Mouse (Mus musculus): ENCODE results near the gene Bud23. TPM values are rescaled to one million over a fixed set of nuclear protein-coding genes. Genes with fewer than 3 reads are reported as not detected.

Bud23 gene
- total and polyA plus RNA-seq, 2 experiments = 32.7 to 51.7 TPM

DNA sequence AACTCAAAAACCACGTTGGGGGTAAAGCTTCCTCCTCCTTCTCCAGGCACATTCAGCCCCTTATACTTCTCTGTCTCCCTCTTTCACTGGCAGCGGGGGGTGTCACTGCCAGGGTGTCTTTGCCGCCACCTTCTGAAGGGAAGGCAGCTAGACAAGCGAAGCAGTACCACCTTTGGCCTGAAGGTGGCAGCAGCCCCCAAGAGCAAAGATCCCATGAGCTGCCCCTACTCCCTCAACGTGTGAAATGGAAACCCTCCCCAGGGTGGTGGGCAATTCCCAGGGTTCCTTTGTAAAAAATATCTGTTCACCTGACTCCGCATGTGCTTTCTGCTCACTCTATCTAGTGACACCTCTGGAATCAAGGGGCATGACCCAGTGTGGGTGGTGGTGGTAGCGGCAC is 49.3 kb downstream of the Bud23 start:
- no peak overlapping the region for H3K4me3 ChIP-seq (ENCODE audit: insufficient read depth, low read depth, low read length)
- H3K27me3 ChIP-seq (ENCODE audit: control insufficient read depth, insufficient read depth, low read length) = no peaks in the 10 kb centered on the region
- peak; percentile 98 for TF ChIP-seq CTCF (IDR thresholded peaks at IDR 0.05; ENCODE audit: low read depth, low read length)
- no peak for TF ChIP-seq POLR2A (IDR thresholded peaks at IDR 0.05; ENCODE audit: extremely low read depth, insufficient read depth, low read length)
- peaks cover 13% of the 10 kb centered on the region for H3K4me1 ChIP-seq (ENCODE audit: control insufficient read depth, insufficient read depth, low read length)
- peak; percentile 60 for DNase-seq (ENCODE audit: extremely low read depth, low read depth, low spot score)
- H3K36me3 ChIP-seq (ENCODE audit: control insufficient read depth, insufficient read depth, low read length) = no peaks in the 10 kb centered on the region
- H3K79me2 ChIP-seq (ENCODE audit: control insufficient read depth, insufficient read depth, low read length) = peaks cover 8% of the 10 kb centered on the region; the same call in 1 of the 2 replicates
- WGBS = 8% methylated on average over 7 of the region's 7 CpGs
- peak overlapping the region; percentile 35; the same call in 1 of the 2 replicates for H3K27ac ChIP-seq (replicated peaks; ENCODE audit: insufficient read depth, low read depth, low read length)
- H3K9ac ChIP-seq (ENCODE audit: low read depth, low read length) = no peak overlapping the region

DNA sequence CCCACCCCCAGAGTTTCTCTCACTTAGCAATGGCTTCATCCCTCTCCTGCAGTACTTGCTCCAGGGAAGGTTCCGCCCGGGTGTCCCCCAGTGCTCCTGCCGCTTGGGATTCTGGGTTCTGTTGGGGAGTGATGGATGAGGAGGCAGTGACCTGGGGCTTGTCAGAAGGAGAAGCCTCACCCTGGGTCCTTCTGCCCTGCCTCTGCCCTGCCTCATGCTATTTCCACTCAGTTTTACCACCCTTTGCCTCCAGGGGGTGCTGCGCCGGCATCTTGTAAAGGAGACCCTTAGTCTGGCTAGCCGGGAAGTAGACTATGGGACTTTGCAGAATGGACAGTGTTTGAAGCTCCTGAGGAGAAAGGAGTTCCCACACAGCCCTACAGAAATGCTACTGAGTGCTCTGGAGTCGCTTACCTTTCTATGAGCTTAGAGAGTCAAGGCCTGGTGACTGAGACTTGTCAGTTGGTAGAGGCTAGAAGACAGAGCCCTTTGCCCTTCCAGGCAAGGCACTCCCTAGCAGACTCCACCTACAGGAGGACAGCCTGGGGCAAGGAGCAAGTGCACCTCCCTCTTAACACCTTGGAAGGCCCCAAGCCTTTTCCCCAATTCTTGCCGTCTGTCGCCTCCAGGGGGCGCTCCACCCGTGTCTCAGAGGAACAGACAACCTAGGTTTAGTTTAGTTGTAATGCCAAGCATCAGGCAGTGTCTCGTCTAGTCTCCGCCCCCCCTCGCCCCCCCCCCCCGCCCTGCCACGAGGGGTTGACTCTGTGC is 51.9 kb downstream of the Bud23 start:
- H3K4me3 ChIP-seq (ENCODE audit: insufficient read depth, low read depth, low read length) = no peak overlapping the region

DNA sequence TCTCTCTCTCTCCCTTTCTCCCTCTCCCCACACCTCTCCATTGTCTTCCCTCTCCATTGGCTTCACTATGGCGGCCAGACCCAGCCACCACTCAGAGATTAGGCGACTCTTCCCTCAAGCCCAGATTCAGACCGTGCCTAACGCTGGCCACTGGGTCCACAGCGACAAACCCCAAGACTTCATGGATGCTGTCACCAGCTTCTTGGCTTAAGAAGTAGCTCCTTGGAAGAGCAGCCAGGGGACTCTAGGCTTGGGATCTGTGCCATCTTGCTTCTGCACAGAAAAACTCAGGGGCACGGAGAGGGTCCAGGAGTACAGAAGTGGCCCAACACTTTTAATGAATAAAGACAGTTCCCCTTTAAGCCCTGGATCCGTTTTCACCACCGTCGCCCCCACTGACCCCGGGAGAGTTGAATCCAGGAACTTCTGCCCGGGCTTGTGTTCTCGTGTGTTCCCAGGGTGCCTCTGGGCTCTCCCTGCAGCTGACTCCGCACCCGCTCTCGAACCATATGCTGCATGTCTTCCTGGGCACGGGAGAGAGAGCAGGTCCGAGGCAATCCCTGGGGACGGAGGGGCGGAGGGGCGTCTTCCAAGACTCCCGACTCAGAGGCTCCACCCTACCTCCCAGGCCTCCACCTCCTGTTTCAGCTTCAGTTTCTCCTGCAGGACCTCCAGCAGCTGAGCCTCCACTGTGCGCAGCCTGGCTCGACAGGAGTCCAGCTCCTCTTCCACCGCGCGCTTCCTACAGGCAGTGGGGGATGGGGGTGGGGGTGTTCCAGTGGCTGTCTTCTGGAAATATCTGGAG is 52.7 kb downstream of the Bud23 start:
- peak overlapping the region; percentile 13; the same call in 1 of the 2 replicates for H3K27ac ChIP-seq (replicated peaks; ENCODE audit: insufficient read depth, low read depth, low read length)
- peaks cover 8% of the 10 kb centered on the region; the same call in 1 of the 2 replicates for H3K79me2 ChIP-seq (ENCODE audit: control insufficient read depth, insufficient read depth, low read length)
- WGBS = 76% methylated on average over 26 of the region's 26 CpGs
- no peaks in the 10 kb centered on the region for H3K36me3 ChIP-seq (ENCODE audit: control insufficient read depth, insufficient read depth, low read length)
- no peaks in the 10 kb centered on the region for H3K27me3 ChIP-seq (ENCODE audit: control insufficient read depth, insufficient read depth, low read length)
- H3K9ac ChIP-seq (ENCODE audit: low read depth, low read length) = peak overlapping the region; percentile 12; the same call in 1 of the 2 replicates
- peak overlapping the region; percentile 43; the same call in 1 of the 2 replicates for H3K4me3 ChIP-seq (ENCODE audit: insufficient read depth, low read depth, low read length)
- TF ChIP-seq POLR2A (IDR thresholded peaks at IDR 0.05; ENCODE audit: extremely low read depth, insufficient read depth, low read length) (no peak), CTCF (IDR thresholded peaks at IDR 0.05; ENCODE audit: low read depth, low read length) (no peak)
- peaks cover 19% of the 10 kb centered on the region for H3K4me1 ChIP-seq (ENCODE audit: control insufficient read depth, insufficient read depth, low read length)
- no peak for DNase-seq (ENCODE audit: extremely low read depth, low read depth, low spot score)

More for the DNA sequence above, 51.9 kb downstream of the Bud23 start:
- no peak overlapping the region for H3K27ac ChIP-seq (replicated peaks; ENCODE audit: insufficient read depth, low read depth, low read length)
- no peaks in the 10 kb centered on the region for H3K27me3 ChIP-seq (ENCODE audit: control insufficient read depth, insufficient read depth, low read length)
- WGBS = 27% methylated on average over 16 of the region's 16 CpGs
- peaks cover 19% of the 10 kb centered on the region for H3K4me1 ChIP-seq (ENCODE audit: control insufficient read depth, insufficient read depth, low read length)
- no peak for TF ChIP-seq POLR2A (IDR thresholded peaks at IDR 0.05; ENCODE audit: extremely low read depth, insufficient read depth, low read length)
- peak; percentile 91 for TF ChIP-seq CTCF (IDR thresholded peaks at IDR 0.05; ENCODE audit: low read depth, low read length)
- peak; percentile 48 for DNase-seq (ENCODE audit: extremely low read depth, low read depth, low spot score)
- H3K36me3 ChIP-seq (ENCODE audit: control insufficient read depth, insufficient read depth, low read length) = no peaks in the 10 kb centered on the region
- H3K79me2 ChIP-seq (ENCODE audit: control insufficient read depth, insufficient read depth, low read length) = peaks cover 8% of the 10 kb centered on the region; the same call in 1 of the 2 replicates
- H3K9ac ChIP-seq (ENCODE audit: low read depth, low read length) = no peak overlapping the region

DNA sequence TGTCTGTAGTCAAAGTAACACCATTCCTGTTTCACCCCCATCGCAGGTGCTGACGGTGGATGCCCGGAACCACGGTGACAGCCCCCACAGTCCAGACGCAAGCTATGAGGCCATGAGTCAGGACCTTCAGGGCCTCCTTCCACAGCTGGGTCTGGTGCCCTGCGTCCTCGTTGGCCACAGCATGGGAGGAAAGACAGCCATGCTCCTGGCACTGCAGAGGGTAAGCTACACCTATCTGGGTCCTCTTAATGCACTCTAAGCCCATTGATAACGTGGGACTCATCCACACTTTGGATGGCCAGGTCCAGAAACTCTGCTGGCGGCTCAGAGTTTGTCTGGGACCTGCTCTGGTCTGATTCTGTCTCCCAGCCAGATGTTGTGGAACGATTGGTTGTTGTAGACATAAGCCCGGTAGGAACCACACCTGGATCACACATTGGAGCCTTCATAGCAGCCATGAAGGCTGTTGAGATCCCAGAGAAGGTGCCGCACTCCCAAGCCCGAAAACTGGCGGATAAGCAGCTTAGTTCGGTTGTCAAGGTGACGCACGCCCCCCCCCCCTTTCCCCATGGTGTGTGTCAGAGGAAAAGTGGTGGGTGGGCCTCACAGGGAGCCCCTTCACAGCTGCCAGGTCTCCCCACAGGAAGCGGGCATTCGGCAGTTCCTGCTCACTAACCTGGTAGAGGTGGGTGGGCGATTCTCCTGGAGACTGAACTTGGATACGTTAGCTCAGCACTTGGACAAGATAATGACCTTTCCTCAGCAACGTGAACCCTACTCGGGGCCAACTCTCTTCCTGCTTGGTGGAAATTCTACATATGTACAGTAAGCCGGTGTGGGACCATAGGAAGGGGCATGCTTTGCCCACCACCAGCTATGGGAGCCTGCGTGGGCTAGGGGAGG is 53.7 kb downstream of the Bud23 start:
- H3K9ac ChIP-seq (ENCODE audit: low read depth, low read length) = no peak overlapping the region
- peaks cover 8% of the 10 kb centered on the region; the same call in 1 of the 2 replicates for H3K79me2 ChIP-seq (ENCODE audit: control insufficient read depth, insufficient read depth, low read length)
- no peak for TF ChIP-seq CTCF (IDR thresholded peaks at IDR 0.05; ENCODE audit: low read depth, low read length)
- no peak for TF ChIP-seq POLR2A (IDR thresholded peaks at IDR 0.05; ENCODE audit: extremely low read depth, insufficient read depth, low read length)
- 89% methylated on average over 25 of the region's 25 CpGs for WGBS
- H3K36me3 ChIP-seq (ENCODE audit: control insufficient read depth, insufficient read depth, low read length) = no peaks in the 10 kb centered on the region
- no peak overlapping the region for H3K4me3 ChIP-seq (ENCODE audit: insufficient read depth, low read depth, low read length)
- peaks cover 19% of the 10 kb centered on the region for H3K4me1 ChIP-seq (ENCODE audit: control insufficient read depth, insufficient read depth, low read length)
- DNase-seq (ENCODE audit: extremely low read depth, low read depth, low spot score) = no peak
- no peak overlapping the region for H3K27ac ChIP-seq (replicated peaks; ENCODE audit: insufficient read depth, low read depth, low read length)
- H3K27me3 ChIP-seq (ENCODE audit: control insufficient read depth, insufficient read depth, low read length) = no peaks in the 10 kb centered on the region

DNA sequence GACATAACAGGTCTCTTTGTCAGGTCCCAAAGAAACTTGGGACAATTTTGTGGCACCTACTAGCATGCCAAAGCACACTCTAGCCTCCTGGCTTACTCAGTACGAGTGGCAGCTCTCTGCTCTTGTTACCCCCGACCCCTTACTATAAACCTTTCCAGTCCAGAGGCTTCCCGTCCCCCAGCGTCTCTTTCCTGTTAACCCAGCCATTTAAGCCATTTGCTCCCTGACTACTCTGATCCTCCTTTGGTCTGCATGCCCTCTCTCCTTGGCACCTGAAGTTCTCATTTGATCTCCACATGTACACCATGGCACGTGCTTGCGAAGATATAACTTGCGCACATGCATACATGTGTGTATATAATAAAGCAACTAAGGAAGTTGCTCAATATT is 54.4 kb downstream of the Bud23 start:
- 42% methylated on average over 7 of the region's 7 CpGs for WGBS

More for the DNA sequence above, 54.4 kb downstream of the Bud23 start:
- Histone ChIP-seq H3K36me3 (ENCODE audit: control insufficient read depth, insufficient read depth, low read length) (no peaks in the 10 kb centered on the region), H3K9ac (ENCODE audit: low read depth, low read length) (peak overlapping the region; percentile 13), H3K27me3 (ENCODE audit: control insufficient read depth, insufficient read depth, low read length) (no peaks in the 10 kb centered on the region), H3K79me2 (ENCODE audit: control insufficient read depth, insufficient read depth, low read length) (peaks cover 8% of the 10 kb centered on the region; the same call in 1 of the 2 replicates), H3K27ac (replicated peaks; ENCODE audit: insufficient read depth, low read depth, low read length) (peak overlapping the region; percentile 74), H3K4me1 (ENCODE audit: control insufficient read depth, insufficient read depth, low read length) (peaks cover 14% of the 10 kb centered on the region), H3K4me3 (ENCODE audit: insufficient read depth, low read depth, low read length) (peak overlapping the region; percentile 86; the same call in 1 of the 2 replicates)
- no peak for TF ChIP-seq CTCF (IDR thresholded peaks at IDR 0.05; ENCODE audit: low read depth, low read length)
- TF ChIP-seq POLR2A (IDR thresholded peaks at IDR 0.05; ENCODE audit: extremely low read depth, insufficient read depth, low read length) = no peak
- DNase-seq (ENCODE audit: extremely low read depth, low read depth, low spot score) = no peak

All from liver, adult 2 months (tissue).